Mouse (Mus musculus) hindbrain, embryonic 12.5 days (tissue): ENCODE measurements around the gene Zfp646. TPM values are rescaled to one million over a fixed set of nuclear protein-coding genes. Genes with fewer than 3 reads are reported as not detected.
A peak's percentile ranks its signal among the peaks of the same experiment; 100 is the strongest.
"Not testable (repeated sequence)": the region's sequence is repeated elsewhere in the genome, so short reads cannot be mapped to it uniquely, and the experiment has no call there.

Source experiments
- ATAC-seq: fragments of 200-750 bp; cut with Nextera tagmentation; 2 replicates; pipeline ENCODE4 v1.8.0; 2017; ENCODE audit warnings: moderate TSS enrichment; ENCODE audit not compliant: low FRiP score
- H3K27ac ChIP-seq: fragments of 300-500 bp; sonication (generic); 2 replicates; pipeline ENCODE4 v1.5.1; 2016; ENCODE audit warnings: mild to moderate bottlenecking
- H3K27me3 ChIP-seq: fragments of 300-500 bp; sonication (generic); 2 replicates; pipeline ENCODE4 v1.6.1; 2016; ENCODE audit warnings: mild to moderate bottlenecking
- H3K36me3 ChIP-seq: fragments of 300-500 bp; sonication (generic); 2 replicates; pipeline ENCODE4 v1.6.1; 2016; ENCODE audit warnings: mild to moderate bottlenecking
- H3K4me1 ChIP-seq: fragments of 300-500 bp; sonication (generic); 2 replicates; pipeline ENCODE4 v1.6.1; 2016
- H3K4me2 ChIP-seq: fragments of 300-500 bp; sonication (generic); replicated peaks from 2 replicates; pipeline ENCODE4 v1.6.1; 2016; ENCODE audit warnings: mild to moderate bottlenecking
- H3K4me3 ChIP-seq: fragments of 300-500 bp; sonication (generic); 2 replicates; pipeline ENCODE4 v1.5.1; 2016; ENCODE audit warnings: mild to moderate bottlenecking
- H3K9ac ChIP-seq: fragments of 300-500 bp; sonication (generic); 2 replicates; pipeline ENCODE4 v1.6.1; 2016; ENCODE audit warnings: mild to moderate bottlenecking, moderate library complexity
- H3K9me3 ChIP-seq: fragments of 300-500 bp; sonication (generic); replicated peaks from 2 replicates; pipeline ENCODE4 v1.6.1; 2016; ENCODE audit warnings: mild to moderate bottlenecking
- WGBS: fragments of 180-500 bp; shearing (Covaris S2); methylation state at CpG from one replicate; pipeline ENCODE4 v1.1.7; 2016; 5-methylcytosine and 5-hydroxymethylcytosine counted together
- polyA plus RNA-seq: library from polyadenylated mRNA; unstranded; fragments of >200 nt; fragmentation: Nextera tagmentation; extraction: Ambion mirVana; gene quantifications from 2 replicates; pipeline ENCODE4 v1.2.1, GENCODE M21; 2016

The Zfp646 gene
- polyA plus RNA-seq, 1 experiment from 2014 or later = 20.9 TPM

DNA sequence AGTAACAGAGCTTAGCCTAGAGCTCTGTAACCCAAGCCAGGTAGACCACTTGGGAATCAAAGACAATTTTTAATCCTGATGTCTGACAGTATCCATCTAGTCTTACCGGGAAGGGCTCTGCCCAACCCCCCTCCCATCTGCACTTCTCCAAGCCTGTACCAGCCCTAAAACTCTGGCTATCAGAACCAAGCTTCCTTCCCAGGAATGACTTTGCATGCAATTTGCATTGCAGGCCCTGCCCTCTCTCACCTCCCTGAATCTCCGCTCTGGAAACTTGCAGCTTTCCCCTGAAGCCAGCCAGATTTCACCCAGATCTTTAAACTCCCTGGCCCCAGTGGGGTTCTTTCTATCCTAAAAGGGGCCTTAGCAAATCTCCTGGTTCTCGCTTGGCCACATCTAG lies 11.8 kb downstream of the Zfp646 start:
- no peak overlapping the region for H3K4me2 ChIP-seq
- H3K27ac ChIP-seq = no peak overlapping the region
- peaks cover 85% of the 10 kb centered on the region for H3K36me3 ChIP-seq
- ATAC-seq = no peak
- no peaks in the 10 kb centered on the region for H3K27me3 ChIP-seq
- 86% methylated on average over 3 of the region's 3 CpGs for WGBS
- H3K9ac ChIP-seq = no peak overlapping the region
- H3K4me1 ChIP-seq = peaks cover 18% of the 10 kb centered on the region
- no peaks in the 10 kb centered on the region for H3K9me3 ChIP-seq
- no peak overlapping the region for H3K4me3 ChIP-seq

DNA sequence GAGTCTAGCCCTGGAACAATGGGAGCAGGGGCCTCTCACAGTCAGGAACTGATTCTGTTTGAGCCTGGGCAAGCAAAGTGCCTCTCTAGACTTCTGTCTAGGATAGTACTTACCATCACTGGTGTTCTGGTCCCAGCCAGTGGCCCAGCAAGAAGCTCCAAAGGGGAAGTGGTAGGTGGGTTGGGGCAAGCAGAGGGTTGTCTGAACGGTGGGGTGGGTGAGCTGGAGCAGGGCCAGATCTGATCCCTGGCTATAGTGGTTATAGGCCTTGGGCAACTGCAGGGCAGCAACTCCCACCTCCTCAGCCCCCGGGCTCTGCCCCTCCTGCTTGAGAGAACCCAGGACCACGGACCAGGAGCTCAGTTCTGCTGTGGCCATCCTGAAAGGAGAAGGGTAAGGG lies 12.8 kb downstream of the Zfp646 start:
- Histone ChIP-seq H3K9me3 (no peaks in the 10 kb centered on the region), H3K4me3 (no peak overlapping the region), H3K9ac (no peak overlapping the region), H3K27me3 (no peaks in the 10 kb centered on the region), H3K27ac (no peak overlapping the region), H3K4me2 (no peak overlapping the region), H3K4me1 (peaks cover 14% of the 10 kb centered on the region), H3K36me3 (peaks cover 81% of the 10 kb centered on the region)
- ATAC-seq = no peak
- 67% methylated on average over 3 of the region's 3 CpGs for WGBS

DNA sequence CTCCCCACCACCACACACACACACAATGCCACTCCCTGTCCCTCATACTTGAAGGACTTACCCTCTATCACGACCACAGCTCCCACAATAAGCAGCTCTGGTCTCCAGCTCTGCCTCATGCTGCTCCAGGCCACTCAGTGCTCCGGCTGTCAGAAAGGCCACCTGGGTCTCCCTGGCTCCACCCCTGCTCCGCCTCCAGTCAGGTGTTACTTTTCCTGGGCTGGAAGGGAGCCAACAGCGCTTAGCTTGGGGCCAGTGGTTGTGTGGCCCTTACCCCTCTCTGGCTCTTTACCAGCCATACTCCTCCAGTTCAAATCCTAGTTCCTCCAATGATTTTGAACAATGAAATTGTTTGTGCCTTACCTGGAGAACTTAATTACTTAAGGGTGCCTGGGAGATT lies 14.8 kb downstream of the Zfp646 start, which contains the start of gene Prss53:
Prss53 (minus strand) TSS at position 173 of the 400 bp plus-strand sequence.
- Histone ChIP-seq H3K4me2 (no peak within 1 kb of the TSS), H3K36me3 (peaks cover 62% of the 10 kb centered on the region), H3K9me3 (no peaks in the 10 kb centered on the region), H3K27me3 (no peaks in the 10 kb centered on the region), H3K4me3 (no peak within 1 kb of the TSS), H3K9ac (no peak within 1 kb of the TSS), H3K4me1 (peaks cover 8% of the 10 kb centered on the region), H3K27ac (no peak within 1 kb of the TSS)
- WGBS = 30% methylated on average over 4 of the region's 4 CpGs
- no peak for ATAC-seq

DNA sequence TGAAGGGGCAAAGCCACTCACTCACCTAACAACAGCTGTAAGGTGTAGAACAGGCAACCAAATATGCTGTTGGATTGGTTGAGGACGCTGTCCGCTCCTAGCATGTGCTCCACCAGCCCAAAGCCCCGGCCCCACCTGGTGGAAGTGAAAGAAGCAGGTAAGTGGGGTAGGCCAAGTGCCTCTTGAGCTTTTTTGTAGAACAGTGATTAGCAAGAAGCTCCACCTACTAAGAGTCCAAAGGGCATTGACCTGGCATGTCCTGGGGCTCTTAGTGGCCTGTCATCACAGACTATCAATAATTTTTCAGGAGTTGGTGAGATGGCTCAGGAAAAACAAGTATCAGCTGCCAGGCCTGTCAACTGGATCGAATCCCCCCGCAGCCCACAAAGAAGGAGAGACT lies 18.5 kb downstream of the Zfp646 start:
- Histone ChIP-seq H3K9me3 (no peaks in the 10 kb centered on the region), H3K36me3 (peaks cover 25% of the 10 kb centered on the region), H3K27me3 (no peaks in the 10 kb centered on the region), H3K27ac (no peak overlapping the region), H3K4me1 (peaks cover 8% of the 10 kb centered on the region), H3K4me3 (peak overlapping the region; percentile 58), H3K4me2 (peak overlapping the region; percentile 79), H3K9ac (no peak overlapping the region)
- WGBS = 86% methylated on average over 5 of the region's 5 CpGs
- no peak for ATAC-seq

DNA sequence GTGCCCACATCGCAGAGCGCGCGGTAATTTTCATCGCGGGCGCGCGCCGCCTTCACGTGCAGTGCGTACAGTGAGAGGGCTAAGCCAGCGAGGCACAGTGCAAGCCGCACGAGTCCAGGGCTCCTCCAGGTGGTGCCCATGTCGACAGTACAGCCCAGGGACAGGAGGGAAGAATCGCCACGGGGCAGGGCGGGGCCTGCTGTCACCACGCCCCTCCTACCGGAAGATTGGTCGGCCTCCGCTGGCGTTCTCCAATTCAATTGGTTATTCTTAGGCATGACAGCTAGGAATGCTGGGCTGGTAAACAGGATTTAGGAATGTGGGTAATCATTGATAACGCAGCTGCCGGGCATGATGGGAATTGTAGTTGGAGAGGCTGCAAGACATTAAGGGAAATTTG lies 19.4 kb downstream of the Zfp646 start, which contains the start of the genes Gm21974 and Vkorc1:
Gm21974 (minus strand) TSS at position 13 of the 400 bp plus-strand sequence.
Vkorc1 (minus strand) TSS at position 176 of the 400 bp plus-strand sequence.
- Histone ChIP-seq H3K27me3 (no peaks in the 10 kb centered on the region), H3K4me1 (peaks cover 8% of the 10 kb centered on the region), H3K9ac (peak within 1 kb of the TSS; percentile 72), H3K36me3 (peaks cover 16% of the 10 kb centered on the region), H3K27ac (peak within 1 kb of the TSS; percentile 79), H3K9me3 (no peaks in the 10 kb centered on the region), H3K4me2 (peak within 1 kb of the TSS; percentile 79), H3K4me3 (peak within 1 kb of the TSS; percentile 58)
- peak; percentile 98 for ATAC-seq
- WGBS = under 1% methylated on average over 26 of the region's 26 CpGs

DNA sequence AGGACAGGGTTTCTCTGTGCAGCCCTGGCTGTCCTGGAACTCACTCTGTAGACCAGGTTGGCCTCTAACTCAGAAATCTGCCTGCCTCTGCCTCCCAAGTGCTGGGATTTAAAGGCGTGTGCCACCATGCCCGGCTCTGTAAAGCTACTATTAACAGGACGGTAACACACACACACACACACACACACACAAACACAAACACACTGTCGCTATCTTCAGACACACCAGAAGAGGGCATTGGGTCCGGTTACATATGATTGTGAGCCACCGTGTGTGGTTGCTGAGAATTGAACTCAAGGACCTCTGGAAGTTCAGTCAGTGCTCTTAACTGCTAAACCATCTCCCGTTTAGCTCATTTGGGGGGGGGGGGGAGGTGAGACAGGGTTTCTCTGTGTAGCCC lies 19.9 kb downstream of the Zfp646 start:
- not testable (repeated sequence) for H3K4me3 ChIP-seq, H3K27me3 ChIP-seq, H3K9me3 ChIP-seq, H3K9ac ChIP-seq, H3K4me1 ChIP-seq, H3K27ac ChIP-seq
- Histone ChIP-seq H3K4me2 (peak overlapping the region; percentile 79), H3K36me3 (peaks cover 11% of the 10 kb centered on the region; the same call in 1 of the 2 replicates)
- peak; percentile 15 for ATAC-seq
- WGBS = 71% methylated on average over 7 of the region's 7 CpGs

DNA sequence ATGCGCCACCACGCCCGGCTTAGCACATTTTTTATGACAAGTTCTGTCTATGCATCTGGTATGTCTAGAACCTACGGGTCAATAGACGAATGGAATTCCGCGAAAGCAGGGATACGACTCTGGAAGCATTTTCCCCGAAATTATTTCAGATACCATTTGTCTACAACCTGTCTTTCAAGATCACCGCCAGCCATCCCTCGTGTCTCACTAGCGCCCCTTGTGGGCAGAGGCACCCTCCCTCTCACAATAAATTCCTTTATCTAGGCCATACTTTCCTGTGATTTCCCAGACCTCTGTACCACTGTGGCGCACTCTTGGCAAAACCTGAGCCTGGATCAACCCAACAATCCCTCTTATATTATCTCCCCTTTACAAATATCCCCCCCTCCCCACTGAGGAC lies 20.4 kb downstream of the Zfp646 start:
- Histone ChIP-seq H3K27me3 (no peaks in the 10 kb centered on the region), H3K4me3 (no peak overlapping the region), H3K9me3 (no peaks in the 10 kb centered on the region), H3K9ac (no peak overlapping the region), H3K36me3 (peaks cover 8% of the 10 kb centered on the region; the same call in 1 of the 2 replicates), H3K27ac (no peak overlapping the region), H3K4me1 (peaks cover 8% of the 10 kb centered on the region), H3K4me2 (no peak overlapping the region)
- WGBS = 61% methylated on average over 13 of the region's 13 CpGs
- no peak for ATAC-seq

DNA sequence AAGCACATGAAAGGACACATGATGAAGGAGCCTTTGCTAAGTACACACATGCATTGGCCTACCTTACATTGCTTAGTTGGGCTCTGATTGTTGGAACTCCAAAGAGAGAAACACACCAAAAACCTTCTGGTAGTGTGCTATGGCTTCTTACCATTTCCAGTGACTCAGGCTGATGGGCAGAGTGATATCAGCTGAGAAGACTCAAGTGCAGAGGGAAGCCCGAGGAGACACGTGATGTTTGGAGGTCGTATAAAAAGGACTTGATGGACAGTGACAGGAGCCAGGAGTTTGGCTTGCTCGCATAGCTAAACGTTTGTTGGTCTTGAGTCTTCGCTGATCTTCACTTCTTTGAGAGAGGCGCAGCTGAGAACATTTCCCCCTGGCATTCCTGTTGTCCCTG lies 21.5 kb downstream of the Zfp646 start:
- no peak overlapping the region for H3K4me3 ChIP-seq
- H3K27ac ChIP-seq = no peak overlapping the region
- 89% methylated on average over 7 of the region's 7 CpGs for WGBS
- H3K9me3 ChIP-seq = no peaks in the 10 kb centered on the region
- no peak overlapping the region for H3K4me2 ChIP-seq
- no peak for ATAC-seq
- no peaks in the 10 kb centered on the region for H3K27me3 ChIP-seq
- H3K9ac ChIP-seq = no peak overlapping the region
- peaks cover 8% of the 10 kb centered on the region for H3K4me1 ChIP-seq
- H3K36me3 ChIP-seq = peaks cover 8% of the 10 kb centered on the region; the same call in 1 of the 2 replicates

DNA sequence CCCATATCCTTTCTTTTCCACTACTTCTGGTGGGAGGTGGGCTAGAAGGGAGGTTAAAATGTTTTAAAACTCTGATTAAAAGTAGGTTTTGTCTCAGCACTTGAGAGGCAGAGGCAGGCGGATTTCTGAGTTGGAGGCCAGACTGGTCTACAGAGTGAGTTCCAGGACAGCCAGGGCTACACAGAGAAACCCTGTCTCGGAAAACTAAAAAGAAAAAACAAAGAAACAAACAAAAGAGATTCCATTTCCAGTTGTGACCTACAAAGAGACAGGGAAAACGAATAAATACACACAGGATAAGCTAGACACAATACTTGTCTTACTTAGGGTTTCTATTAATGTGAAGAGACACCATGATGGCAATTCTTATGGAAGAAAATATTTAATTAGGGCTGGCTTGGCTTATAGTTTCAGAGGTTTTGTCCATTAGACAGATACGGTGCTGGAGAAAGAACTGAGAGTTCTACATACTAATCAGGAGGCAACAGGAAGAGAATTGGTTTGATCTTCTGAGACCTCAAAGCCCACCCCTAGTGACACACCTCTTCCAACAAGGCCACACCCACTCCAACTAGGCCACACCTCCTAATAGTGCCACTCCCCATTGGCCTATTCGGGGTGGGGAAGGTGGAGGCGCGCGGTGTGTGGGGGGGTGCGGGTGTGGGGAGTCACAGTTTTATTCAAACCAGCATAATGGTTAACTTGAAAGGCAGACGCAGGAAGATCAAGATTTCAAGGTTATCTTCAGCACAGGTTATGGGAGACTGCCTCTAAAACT lies 22.3 kb downstream of the Zfp646 start:
- Histone ChIP-seq H3K4me3 (no peak overlapping the region), H3K4me1 (peaks cover 8% of the 10 kb centered on the region), H3K27me3 (no peaks in the 10 kb centered on the region), H3K9me3 (no peaks in the 10 kb centered on the region), H3K4me2 (no peak overlapping the region), H3K36me3 (0 out of 2 replicates have a peak, but pooled peaks cover under 1% of the 10 kb centered on the region), H3K9ac (no peak overlapping the region), H3K27ac (no peak overlapping the region)
- 39% methylated on average over 10 of the region's 10 CpGs for WGBS
- no peak for ATAC-seq

DNA sequence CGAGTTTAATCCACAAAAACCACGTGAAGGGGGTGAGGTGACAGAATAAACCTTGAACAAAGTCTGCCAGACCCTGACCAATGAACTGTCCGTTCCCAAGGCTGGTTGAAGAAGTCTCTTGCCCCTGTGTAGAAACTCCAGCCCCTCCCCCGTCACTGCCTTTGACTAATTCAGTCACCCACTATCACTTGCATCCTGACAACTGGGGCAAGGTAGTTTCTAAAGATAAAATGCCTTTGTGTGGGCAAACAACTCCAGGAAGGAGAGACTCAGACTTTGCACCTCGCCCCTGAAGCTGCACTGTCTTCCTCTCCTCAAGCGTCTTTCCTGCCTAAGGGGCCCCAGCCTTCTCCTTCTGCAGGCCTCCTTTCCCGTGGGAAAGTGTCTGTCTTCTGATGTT lies 24.0 kb downstream of the Zfp646 start:
- no peak for ATAC-seq
- no peak overlapping the region for H3K27ac ChIP-seq
- H3K4me3 ChIP-seq = no peak overlapping the region
- no peaks in the 10 kb centered on the region for H3K9me3 ChIP-seq
- no peaks in the 10 kb centered on the region for H3K36me3 ChIP-seq
- H3K4me2 ChIP-seq = no peak overlapping the region
- H3K27me3 ChIP-seq = no peaks in the 10 kb centered on the region
- peak overlapping the region; percentile 38 for H3K9ac ChIP-seq
- peaks cover 9% of the 10 kb centered on the region for H3K4me1 ChIP-seq
- 54% methylated on average over 7 of the region's 7 CpGs for WGBS

DNA sequence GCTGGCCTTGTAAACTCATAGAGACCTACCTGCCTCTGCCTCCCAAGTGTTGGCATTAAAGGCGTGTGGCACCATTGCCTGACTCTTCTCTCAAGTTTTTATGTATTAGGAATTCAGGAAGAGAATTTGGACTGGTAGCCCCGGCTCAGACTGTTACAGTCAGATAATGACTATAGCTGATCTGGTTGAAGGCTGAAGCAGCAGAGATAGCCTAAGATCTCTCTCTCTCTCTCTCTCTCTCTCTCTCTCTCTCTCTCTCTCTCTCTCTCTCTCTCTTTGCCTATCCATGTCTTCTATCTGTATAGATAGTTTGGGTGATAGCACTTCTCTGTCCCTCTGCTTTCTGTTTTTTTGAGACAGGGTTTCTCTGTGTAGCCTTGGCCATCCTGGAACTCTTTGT lies 25.8 kb downstream of the Zfp646 start:
- 90% methylated on average over 2 of the region's 2 CpGs for WGBS
- ATAC-seq = no peak
- H3K4me1 ChIP-seq = peaks cover 10% of the 10 kb centered on the region
- no peaks in the 10 kb centered on the region for H3K27me3 ChIP-seq
- H3K4me3 ChIP-seq = no peak overlapping the region
- no peak overlapping the region for H3K9ac ChIP-seq
- no peak overlapping the region for H3K4me2 ChIP-seq
- H3K27ac ChIP-seq = no peak overlapping the region
- H3K9me3 ChIP-seq = no peaks in the 10 kb centered on the region
- peaks cover 14% of the 10 kb centered on the region for H3K36me3 ChIP-seq

DNA sequence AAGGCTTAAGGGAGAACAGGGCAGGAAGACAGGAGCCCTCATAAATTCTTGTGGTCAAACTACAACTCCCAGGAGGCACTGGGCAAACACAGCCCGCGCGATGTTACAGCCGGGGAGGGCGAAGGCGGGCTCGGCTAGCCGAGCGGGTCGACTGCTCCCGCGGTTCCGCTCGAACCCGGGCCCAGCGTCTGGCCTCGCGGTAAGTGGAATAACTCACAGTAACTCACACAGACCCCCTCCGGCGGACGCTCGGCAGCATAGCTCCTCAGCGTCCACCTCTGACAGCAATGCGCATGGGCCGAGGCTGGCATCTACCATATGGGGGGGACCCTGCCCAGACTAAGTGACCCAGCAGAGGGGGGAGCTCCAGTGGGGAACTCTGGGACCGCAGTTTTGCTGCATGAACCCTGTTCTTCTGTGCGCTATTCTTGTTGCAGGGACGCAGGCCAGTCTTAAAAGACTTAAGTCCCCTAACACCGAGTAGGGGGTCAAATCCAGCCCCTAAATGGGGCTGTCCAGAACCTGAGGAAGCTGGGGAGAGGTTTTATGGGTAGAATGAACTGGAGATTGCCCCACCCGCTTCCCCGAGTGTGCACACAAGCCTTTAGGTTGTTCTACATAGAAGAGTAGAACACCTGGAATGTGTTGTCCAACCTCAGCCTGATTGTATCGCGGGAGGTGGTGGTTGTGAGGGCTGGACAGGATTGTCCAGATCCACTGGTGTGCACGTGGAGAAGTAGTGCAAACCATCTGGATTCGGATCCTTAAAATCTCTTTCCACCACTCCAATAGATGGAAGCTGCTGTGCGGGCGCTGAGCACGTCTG lies 28.2 kb downstream of the Zfp646 start, which contains the start of gene Bckdk:
Bckdk (plus strand) TSS at position 112 of the 826 bp plus-strand sequence.
- Histone ChIP-seq H3K27ac (peak within 1 kb of the TSS; percentile 70), H3K4me1 (peaks cover 10% of the 10 kb centered on the region), H3K9ac (peak within 1 kb of the TSS; percentile 80), H3K9me3 (no peaks in the 10 kb centered on the region), H3K4me3 (peak within 1 kb of the TSS; percentile 56), H3K4me2 (peak within 1 kb of the TSS; percentile 84), H3K36me3 (peaks cover 38% of the 10 kb centered on the region), H3K27me3 (no peaks in the 10 kb centered on the region)
- peak; percentile 91 for ATAC-seq
- WGBS = 9% methylated on average over 38 of the region's 38 CpGs
